In the genomic region with DNA sequence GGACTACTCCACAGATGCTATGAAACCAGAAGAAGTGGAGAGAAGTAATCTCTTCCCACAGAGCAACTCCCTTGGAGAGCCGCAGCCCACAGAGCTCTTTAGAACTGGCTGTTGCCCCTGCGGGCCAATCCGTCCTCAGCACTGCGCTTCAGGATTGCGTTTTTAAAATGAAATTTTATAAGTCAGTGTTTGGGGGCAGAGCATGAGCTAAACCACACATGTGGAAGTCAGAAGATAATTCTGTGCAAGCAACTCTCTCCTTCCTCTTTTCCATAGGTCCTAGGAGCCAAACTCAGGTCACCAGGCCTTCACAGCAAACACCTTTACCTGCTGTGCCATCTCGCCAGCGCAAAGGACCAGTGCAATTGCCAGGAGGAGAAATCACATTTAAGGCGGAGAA, we compare ENCODE assay signal across 15 mouse cellular contexts.
"Had no signal": no experiment of that assay in that cellular context is flagged by ENCODE, and none has a peak within 500 bp of the region (broad histone marks: within the 10 kb centered on the region; RNA-seq: fewer than 3 reads in every experiment).

No protein-coding gene starts in this region.

- H3K27me3 ChIP-seq: neural tube, embryonic 13.5 days; neural tube, embryonic 15.5 days; stomach, embryonic 15.5 days had no signal

- H3K4me1 ChIP-seq: stomach, embryonic 15.5 days had no signal

- H3K9me3 ChIP-seq: neural tube, embryonic 13.5 days; neural tube, embryonic 15.5 days; stomach, embryonic 15.5 days had no signal

- DNase-seq: retina, postnatal 1 day; right cerebral cortex, adult 18-20 months; right cerebral cortex, postnatal 14 days; right cerebral cortex, postnatal 25 days; right cerebral cortex, postnatal 4 days; spleen, adult 18-20 months; thymus, adult 18-20 months; thymus, postnatal 14 days; thymus, postnatal 25 days; thymus, postnatal 36 days; thymus, postnatal 4 days had no signal

- H3K4me3 ChIP-seq: neural tube, embryonic 13.5 days; neural tube, embryonic 15.5 days; stomach, embryonic 15.5 days had no signal

- H3K9ac ChIP-seq: neural tube, embryonic 13.5 days; neural tube, embryonic 15.5 days; stomach, embryonic 15.5 days had no signal

- H3K36me3 ChIP-seq: neural tube, embryonic 13.5 days; neural tube, embryonic 15.5 days; stomach, embryonic 15.5 days had no signal

- H3K27ac ChIP-seq: neural tube, embryonic 13.5 days; neural tube, embryonic 15.5 days; stomach, embryonic 15.5 days; stomach, postnatal 0 days had no signal
